8 mouse cellular contexts compared by ENCODE assay signal in genomic region chr7:105602860-105603623, GRCm38 (mm10). TPM values are rescaled to one million over a fixed set of nuclear protein-coding genes. Genes with fewer than 3 reads are reported as not detected.
DNase-seq lines count a peak whose midpoint lies in the region; ATAC-seq lines count a peak whose summit lies in the region.

No protein-coding gene starts in this region.

- H3K4me3 ChIP-seq in forebrain, embryonic 15.5 days: no peak overlapping the region
- H3K4me3 ChIP-seq in lung, embryonic 15.5 days: no peak overlapping the region

- peak; percentile 21 for DNase-seq in MEL-GATA-1-ER (ENCODE audit: extremely low read depth, low read depth)
- DNase-seq in layer of hippocampus, adult 18-20 months (ENCODE audit: low spot score in 2 of 2): peak; percentile 22 to 76
- peak; percentile 55 for DNase-seq in ovary, postnatal 14 days (ENCODE audit: low spot score)
- peak; percentile 71 for DNase-seq in thymus, postnatal 4 days

- no peaks in the 10 kb centered on the region for H3K9me3 ChIP-seq in forebrain, embryonic 15.5 days
- no peaks in the 10 kb centered on the region for H3K9me3 ChIP-seq in lung, embryonic 15.5 days

- no peaks in the 10 kb centered on the region for H3K27me3 ChIP-seq in forebrain, embryonic 15.5 days
- H3K27me3 ChIP-seq in lung, embryonic 15.5 days: no peaks in the 10 kb centered on the region

- no peaks in the 10 kb centered on the region for H3K4me1 ChIP-seq in forebrain, embryonic 15.5 days
- H3K4me1 ChIP-seq in lung, embryonic 15.5 days: no peaks in the 10 kb centered on the region

- no peak overlapping the region for H3K27ac ChIP-seq in forebrain, embryonic 15.5 days (replicated peaks)
- no peak overlapping the region for H3K27ac ChIP-seq in lung, embryonic 15.5 days

- no peaks in the 10 kb centered on the region for H3K36me3 ChIP-seq in forebrain, embryonic 15.5 days
- H3K36me3 ChIP-seq in lung, embryonic 15.5 days: no peaks in the 10 kb centered on the region

- WGBS in forebrain, embryonic 15.5 days: 35% methylated on average over 9 of the region's 9 CpGs
- WGBS in lung, embryonic 15.5 days: 33% methylated on average over 9 of the region's 9 CpGs

- no peak overlapping the region for H3K9ac ChIP-seq in forebrain, embryonic 15.5 days (replicated peaks)
- H3K9ac ChIP-seq in lung, embryonic 15.5 days: no peak overlapping the region

- ATAC-seq in cerebellum, adult (ENCODE audit: insufficient number of reproducible peaks, low FRiP score, low TSS enrichment): peak; percentile 70
- 0 out of 2 replicates have a peak, but pooled peaks have one; percentile 41 for ATAC-seq in forebrain, embryonic 15.5 days (replicated peaks)
- peak; percentile 78 to 88 for ATAC-seq in hematopoietic stem cell, adult 5-6 weeks (replicated peaks in 1 of 2; ENCODE audit: insufficient read depth in 1 of 2, low FRiP score in 2 of 2, low TSS enrichment in 1 of 2, low read depth in 1 of 2, poor library complexity in 2 of 2, severe bottlenecking in 2 of 2)
- peak; percentile 49; the same call in 1 of the 2 replicates for ATAC-seq in lung, embryonic 15.5 days (ENCODE audit: borderline replicate concordance, extremely low read depth, low FRiP score, low TSS enrichment)

- H3K4me2 ChIP-seq in forebrain, embryonic 15.5 days (replicated peaks): no peak overlapping the region
- no peak overlapping the region for H3K4me2 ChIP-seq in lung, embryonic 15.5 days

RNA-seq across cellular contexts. Expression of gene Hpx, which starts 3.1 kb away (rescaled TPM):
- 0.11 and 0.24 TPM in 2 replicates for polyA plus RNA-seq in forebrain, embryonic 15.5 days (2015; fragmentation: Nextera tagmentation; extraction: Ambion mirVana)
- not detected in 2 replicates for total RNA-seq in hematopoietic stem cell, adult 5-6 weeks (2017)
- under 1 TPM in 1 of 2 experiments, not detected in 1; 0.42 TPM for total RNA-seq in layer of hippocampus, adult 18-20 months (2021)
- polyA plus RNA-seq in lung, embryonic 15.5 days (2015; fragmentation: Nextera tagmentation; extraction: Ambion mirVana): 1.1 and 2.4 TPM in 2 replicates

RNA-seq across cellular contexts. Expression of gene Apbb1, which starts 21.6 kb away (rescaled TPM):
- 249 and 255 TPM in 2 replicates for polyA plus RNA-seq in forebrain, embryonic 15.5 days (2015; fragmentation: Nextera tagmentation; extraction: Ambion mirVana)
- 5.9 and 9.5 TPM in 2 replicates for total RNA-seq in hematopoietic stem cell, adult 5-6 weeks (2017)
- 100 to 1,000 TPM; 382 to 388 TPM for total RNA-seq in layer of hippocampus, adult 18-20 months (2021)
- polyA plus RNA-seq in lung, embryonic 15.5 days (2015; fragmentation: Nextera tagmentation; extraction: Ambion mirVana): 43.6 and 47.8 TPM in 2 replicates

RNA-seq across cellular contexts. Expression of gene Trim3, which starts 30.3 kb away (rescaled TPM):
- 69.4 and 72.3 TPM in 2 replicates for polyA plus RNA-seq in forebrain, embryonic 15.5 days (2015; fragmentation: Nextera tagmentation; extraction: Ambion mirVana)
- total RNA-seq in hematopoietic stem cell, adult 5-6 weeks (2017): 7.5 and 17.6 TPM in 2 replicates
- 100 to 1,000 TPM; 122 to 136 TPM for total RNA-seq in layer of hippocampus, adult 18-20 months (2021)
- polyA plus RNA-seq in lung, embryonic 15.5 days (2015; fragmentation: Nextera tagmentation; extraction: Ambion mirVana): 54.9 and 59.9 TPM in 2 replicates

RNA-seq across cellular contexts. Expression of gene Timm10b, which starts 36.8 kb away (rescaled TPM):
- 135 and 139 TPM in 2 replicates for polyA plus RNA-seq in forebrain, embryonic 15.5 days (2015; fragmentation: Nextera tagmentation; extraction: Ambion mirVana)
- total RNA-seq in hematopoietic stem cell, adult 5-6 weeks (2017): 40.5 and 55.8 TPM in 2 replicates
- 10 to 100 TPM; 69.2 to 73.6 TPM for total RNA-seq in layer of hippocampus, adult 18-20 months (2021)
- 187 TPM in 2 replicates for polyA plus RNA-seq in lung, embryonic 15.5 days (2015; fragmentation: Nextera tagmentation; extraction: Ambion mirVana)

RNA-seq across cellular contexts. Expression of gene Arfip2, which starts 37.2 kb away (rescaled TPM):
- 80.6 and 85.6 TPM in 2 replicates for polyA plus RNA-seq in forebrain, embryonic 15.5 days (2015; fragmentation: Nextera tagmentation; extraction: Ambion mirVana)
- total RNA-seq in hematopoietic stem cell, adult 5-6 weeks (2017): 25.1 and 50.5 TPM in 2 replicates
- 100 to 1,000 TPM; 101 to 110 TPM for total RNA-seq in layer of hippocampus, adult 18-20 months (2021)
- 77.3 and 79.1 TPM in 2 replicates for polyA plus RNA-seq in lung, embryonic 15.5 days (2015; fragmentation: Nextera tagmentation; extraction: Ambion mirVana)

Comparison
In these comparisons a context has a peak if more than half of its experiments do, and no peak if none do; other contexts are left out.
1. DNase-seq: peak in every context shown above with its lines; median percentile 71 in thymus, postnatal 4 days; 55 in ovary, postnatal 14 days; 49 in layer of hippocampus, adult 18-20 months; 21 in MEL-GATA-1-ER.
2. RNA of gene Apbb1, which starts 21.6 kb away (total RNA-seq): 382 to 388 TPM in layer of hippocampus, adult 18-20 months; 5.9 to 9.5 TPM in hematopoietic stem cell, adult 5-6 weeks; every median in the first group is over 10 times any median in the second.
3. Peak in every context shown above with its lines, with median percentiles within 50 percentile points of each other: ATAC-seq.